Mouse (Mus musculus) hindbrain, embryonic 16.5 days (tissue): Measurements from ENCODE around the gene Crip1. TPM values are rescaled to one million over a fixed set of nuclear protein-coding genes. Genes with fewer than 3 reads are reported as not detected.
A peak's percentile ranks its signal among the peaks of the same experiment; 100 is the strongest.

Source experiments
- ATAC-seq: fragments of 200-750 bp; cut with Nextera tagmentation; 2 replicates; pipeline ENCODE4 v1.8.0; 2017; ENCODE audit warnings: moderate TSS enrichment, moderate library complexity
- H3K27ac ChIP-seq: fragments of 300-500 bp; sonication (generic); 2 replicates; pipeline ENCODE4 v1.5.1; 2014; ENCODE audit warnings: low read depth, mild to moderate bottlenecking, control low read depth, low read length, moderate library complexity
- H3K27me3 ChIP-seq: fragments of 300-500 bp; sonication (generic); replicated peaks from 2 replicates; pipeline ENCODE4 v1.6.1; 2014; ENCODE audit warnings: low read length; ENCODE audit not compliant: control insufficient read depth, insufficient read depth
- H3K36me3 ChIP-seq: fragments of 300-500 bp; sonication (generic); 2 replicates; pipeline ENCODE4 v1.6.1; 2014; ENCODE audit warnings: mild to moderate bottlenecking, low read length, moderate library complexity, mixed read lengths; ENCODE audit not compliant: control insufficient read depth, insufficient read depth
- H3K4me1 ChIP-seq: fragments of 300-500 bp; sonication (generic); 2 replicates; pipeline ENCODE4 v1.6.1; 2014; ENCODE audit warnings: low read depth, low read length; ENCODE audit not compliant: control insufficient read depth, insufficient read depth
- H3K4me2 ChIP-seq: fragments of 300-500 bp; sonication (generic); 2 replicates; pipeline ENCODE4 v1.6.1; 2014; ENCODE audit warnings: mild to moderate bottlenecking, low read length, control low read depth, moderate library complexity
- H3K4me3 ChIP-seq: fragments of 300-500 bp; sonication (generic); 2 replicates; pipeline ENCODE4 v1.5.1; 2014; ENCODE audit warnings: mild to moderate bottlenecking, low read length, control low read depth, moderate library complexity
- H3K9ac ChIP-seq: fragments of 300-500 bp; sonication (generic); 2 replicates; pipeline ENCODE4 v1.6.1; 2014; ENCODE audit warnings: low read depth, mild to moderate bottlenecking, control low read depth, low read length, moderate library complexity
- H3K9me3 ChIP-seq: fragments of 300-500 bp; sonication (generic); 2 replicates; pipeline ENCODE4 v1.6.1; 2014; ENCODE audit warnings: mild to moderate bottlenecking, low read length, moderate library complexity; ENCODE audit not compliant: control insufficient read depth
- WGBS: fragments of 180-500 bp; shearing (Covaris S2); extraction: QIAGEN DNeasy Blood & Tissue Kit; methylation state at CpG from one replicate; pipeline ENCODE4 v1.1.7; 2014; 5-methylcytosine and 5-hydroxymethylcytosine counted together
- polyA plus RNA-seq: library from polyadenylated mRNA; unstranded; fragments of >200 nt; fragmentation: Nextera tagmentation; extraction: Ambion mirVana; gene quantifications from 2 replicates; pipeline ENCODE4 v1.2.1, GENCODE M21; 2015

Crip1 gene
- 29.8 and 40.7 TPM in 2 replicates for polyA plus RNA-seq

GRCm38 (mm10) chr12:113146112-113147057 is at the start of gene Crip1:
Gene Crip1, plus strand, starts transcription at chr12:113146316.
- Histone ChIP-seq H3K4me2 (peak within 1 kb of the TSS; percentile 40), H3K4me1 (peaks cover 30% of the 10 kb centered on the region), H3K27ac (peak within 1 kb of the TSS; percentile 10), H3K36me3 (no peaks in the 10 kb centered on the region; the same call in 1 of the 2 replicates), H3K9ac (peak within 1 kb of the TSS; percentile 44), H3K27me3 (peaks cover 8% of the 10 kb centered on the region), H3K9me3 (no peaks in the 10 kb centered on the region), H3K4me3 (no peak within 1 kb of the TSS)
- ATAC-seq, result no peak
- 8% methylated on average over 45 of the region's 45 CpGs for WGBS

DNA sequence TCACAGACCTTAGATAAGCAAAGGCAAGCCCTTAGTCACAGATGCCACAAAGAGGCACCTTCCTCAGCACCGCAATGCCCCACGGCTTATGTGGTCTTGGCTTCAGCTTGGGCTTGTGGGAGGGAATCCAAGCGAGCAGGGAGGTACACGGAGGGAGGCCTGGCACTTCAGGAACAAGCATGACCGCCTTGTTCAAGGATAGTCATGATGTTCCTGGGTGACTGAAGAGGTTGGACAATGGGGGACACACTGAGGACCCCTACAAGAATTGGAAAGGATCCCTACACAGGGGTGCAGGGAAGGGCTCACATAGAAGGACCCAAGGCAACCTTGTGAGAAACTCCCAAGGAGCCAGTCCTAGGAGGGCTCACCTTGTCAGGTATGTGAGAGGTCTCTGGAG is 49.1 kb upstream of the Crip1 start:
- Histone ChIP-seq H3K4me1 (peaks cover 30% of the 10 kb centered on the region), H3K4me2 (peak overlapping the region; percentile 98), H3K4me3 (peak overlapping the region; percentile 96), H3K27me3 (no peaks in the 10 kb centered on the region), H3K27ac (peak overlapping the region; percentile 87; the same call in 1 of the 2 replicates), H3K9ac (peak overlapping the region; percentile 99), H3K36me3 (no peaks in the 10 kb centered on the region), H3K9me3 (no peaks in the 10 kb centered on the region)
- WGBS, result 88% methylated on average over 5 of the region's 5 CpGs
- ATAC-seq, result 0 out of 2 replicates have a peak, but pooled peaks have one; percentile 3

DNA sequence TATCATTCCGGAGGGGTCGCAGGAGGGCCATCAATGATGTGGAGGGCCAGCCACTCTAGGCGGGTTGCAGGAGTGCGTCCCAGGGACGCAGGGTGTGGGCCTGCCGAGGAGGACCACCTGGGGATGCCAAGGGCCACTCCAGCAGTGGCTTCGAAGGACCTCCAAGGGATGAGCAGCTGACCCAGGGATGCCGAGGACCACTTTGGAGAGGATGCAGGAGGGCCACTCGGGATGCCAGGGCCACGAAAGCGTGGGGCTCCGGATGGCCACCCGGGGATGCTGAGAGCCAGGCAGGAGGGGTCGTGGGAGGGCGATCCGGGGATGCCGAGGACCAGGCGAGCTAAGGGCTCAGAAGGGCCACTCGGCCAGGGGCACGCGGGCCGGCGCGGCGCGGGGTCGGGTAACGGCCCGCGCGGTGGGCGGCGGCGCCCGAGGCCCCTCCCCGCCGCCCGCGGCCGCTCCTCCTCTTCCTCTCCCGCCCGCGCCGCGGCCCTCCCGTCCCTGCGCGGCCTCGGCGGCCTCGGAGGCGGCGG is 48.3 kb upstream of the Crip1 start, which contains the start of gene Mta1:
TSS of gene Mta1 (plus strand) at position 530 of the 533 bp plus-strand sequence.
- peak; percentile 60 for ATAC-seq
- Histone ChIP-seq H3K4me3 (peak within 1 kb of the TSS; percentile 96), H3K4me1 (peaks cover 35% of the 10 kb centered on the region), H3K27ac (peak within 1 kb of the TSS; percentile 87), H3K27me3 (no peaks in the 10 kb centered on the region), H3K9ac (peak within 1 kb of the TSS; percentile 99), H3K9me3 (no peaks in the 10 kb centered on the region), H3K36me3 (no peaks in the 10 kb centered on the region), H3K4me2 (peak within 1 kb of the TSS; percentile 98)
- 0% methylated on average over 13 of the region's 53 CpGs for WGBS

DNA sequence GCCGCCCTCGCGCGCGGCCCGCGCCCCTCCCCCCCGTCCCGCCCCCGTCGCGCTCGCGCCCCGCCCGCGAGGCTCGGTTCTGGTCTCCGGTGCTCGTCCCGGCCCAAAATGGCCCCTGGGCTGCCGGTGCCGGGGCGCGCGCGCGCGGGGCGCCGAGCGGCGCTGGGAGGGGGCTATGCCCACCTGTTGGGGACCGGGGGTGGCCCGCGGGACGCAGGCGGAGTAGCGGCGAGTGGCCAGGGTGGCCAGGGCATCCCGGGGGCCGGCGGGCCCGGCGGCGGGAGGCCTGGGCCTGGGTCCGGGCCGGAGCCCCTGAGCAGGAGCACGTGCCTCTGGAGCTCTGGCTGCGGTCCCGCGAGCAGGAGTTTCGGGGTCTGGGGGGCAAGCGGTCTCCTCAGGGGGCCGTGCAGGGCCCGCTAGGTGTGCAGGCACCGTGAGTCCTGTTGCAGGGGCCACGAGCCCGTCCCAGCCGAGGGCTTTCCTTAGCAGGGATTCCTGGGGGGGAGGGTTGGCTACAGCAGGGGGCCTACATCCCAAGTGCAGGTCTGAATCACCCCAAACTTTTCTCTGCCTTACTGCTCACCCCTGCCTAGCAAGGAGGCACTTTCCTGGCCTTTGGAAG is 47.5 kb upstream of the Crip1 start:
- Histone ChIP-seq H3K27ac (peak overlapping the region; percentile 87), H3K4me2 (peak overlapping the region; percentile 74), H3K4me3 (peak overlapping the region; percentile 96), H3K27me3 (no peaks in the 10 kb centered on the region), H3K9ac (peak overlapping the region; percentile 99), H3K9me3 (no peaks in the 10 kb centered on the region), H3K4me1 (peaks cover 38% of the 10 kb centered on the region), H3K36me3 (no peaks in the 10 kb centered on the region)
- ATAC-seq, result no peak
- 0% methylated on average over 16 of the region's 60 CpGs for WGBS

GRCm38 (mm10) chr12:113099470-113100237 is 46.5 kb upstream of the Crip1 start:
- Histone ChIP-seq H3K36me3 (no peaks in the 10 kb centered on the region), H3K4me3 (peak overlapping the region; percentile 96), H3K27me3 (no peaks in the 10 kb centered on the region), H3K27ac (no peak overlapping the region), H3K9me3 (no peaks in the 10 kb centered on the region), H3K4me1 (peaks cover 38% of the 10 kb centered on the region), H3K4me2 (peak overlapping the region; percentile 74), H3K9ac (peak overlapping the region; percentile 99)
- WGBS, result 34% methylated on average over 6 of the region's 6 CpGs
- ATAC-seq, result 0 out of 2 replicates have a peak, but pooled peaks have one; percentile 1

GRCm38 (mm10) chr12:113100448-113101076 is 45.6 kb upstream of the Crip1 start:
- peak overlapping the region; percentile 25; the same call in 1 of the 2 replicates for H3K27ac ChIP-seq

DNA sequence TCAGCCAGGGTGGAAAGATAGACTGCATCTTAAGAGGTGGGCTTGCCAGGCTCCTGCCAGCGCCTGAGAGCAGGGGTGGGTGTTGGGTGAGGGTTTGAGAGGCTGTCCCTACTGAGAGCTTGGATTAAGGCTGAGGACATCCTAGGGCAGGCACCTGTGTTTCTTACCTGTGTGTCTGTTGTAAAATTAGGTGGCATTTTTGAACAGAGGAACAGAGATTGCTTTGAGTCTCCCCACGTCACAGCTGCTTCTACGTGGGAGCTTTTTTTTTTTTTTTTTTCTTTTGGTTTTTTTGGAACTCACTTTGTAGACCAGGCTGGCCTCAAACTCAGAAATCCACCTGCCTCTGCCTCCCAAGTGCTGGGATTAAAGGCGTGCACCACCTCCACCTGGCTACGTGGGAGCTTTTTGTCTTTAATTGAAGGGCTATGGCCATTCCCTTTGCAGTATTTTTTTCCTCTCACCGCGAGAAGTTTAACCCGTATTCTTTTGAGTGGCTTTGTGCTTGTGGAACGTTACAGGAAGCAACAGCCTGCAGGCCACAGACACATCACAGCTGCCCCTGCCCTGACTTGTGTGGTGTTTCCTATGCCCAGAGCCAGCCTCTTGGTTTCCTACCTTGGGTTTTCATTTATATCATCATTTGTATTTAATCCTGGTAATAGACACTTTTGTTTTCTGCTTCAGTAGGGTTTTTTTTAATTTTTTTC is 44.7 kb upstream of the Crip1 start:
- 76% methylated on average over 9 of the region's 9 CpGs for WGBS
- Histone ChIP-seq H3K27ac (peak overlapping the region; percentile 25; the same call in 1 of the 2 replicates), H3K36me3 (no peaks in the 10 kb centered on the region), H3K4me1 (peaks cover 38% of the 10 kb centered on the region), H3K4me2 (no peak overlapping the region), H3K9ac (no peak overlapping the region), H3K9me3 (no peaks in the 10 kb centered on the region), H3K4me3 (no peak overlapping the region), H3K27me3 (no peaks in the 10 kb centered on the region)
- ATAC-seq, result no peak

More at GRCm38 (mm10) chr12:113100448-113101076, 45.6 kb upstream of the Crip1 start:
- no peak overlapping the region for H3K4me2 ChIP-seq
- WGBS, result 69% methylated on average over 5 of the region's 5 CpGs
- H3K27me3 ChIP-seq, result no peaks in the 10 kb centered on the region
- H3K36me3 ChIP-seq, result no peaks in the 10 kb centered on the region
- no peak for ATAC-seq
- H3K4me3 ChIP-seq, result no peak overlapping the region
- H3K9me3 ChIP-seq, result no peaks in the 10 kb centered on the region
- peak overlapping the region; percentile 27; the same call in 1 of the 2 replicates for H3K9ac ChIP-seq
- peaks cover 38% of the 10 kb centered on the region for H3K4me1 ChIP-seq

- 64% methylated on average over 6 of the region's 6 CpGs for WGBS
- H3K9ac ChIP-seq, result no peak overlapping the region
- H3K4me2 ChIP-seq, result no peak overlapping the region
- no peaks in the 10 kb centered on the region for H3K9me3 ChIP-seq
- no peak overlapping the region for H3K4me3 ChIP-seq
- H3K27ac ChIP-seq, result no peak overlapping the region
- ATAC-seq, result no peak
- no peaks in the 10 kb centered on the region for H3K36me3 ChIP-seq
- H3K4me1 ChIP-seq, result peaks cover 31% of the 10 kb centered on the region
- H3K27me3 ChIP-seq, result no peaks in the 10 kb centered on the region
Measured at GRCm38 (mm10) chr12:113102461-113102860, 43.7 kb upstream of the Crip1 start.
